Mouse (Mus musculus): ENCODE data around the gene Sdhc.

DNA sequence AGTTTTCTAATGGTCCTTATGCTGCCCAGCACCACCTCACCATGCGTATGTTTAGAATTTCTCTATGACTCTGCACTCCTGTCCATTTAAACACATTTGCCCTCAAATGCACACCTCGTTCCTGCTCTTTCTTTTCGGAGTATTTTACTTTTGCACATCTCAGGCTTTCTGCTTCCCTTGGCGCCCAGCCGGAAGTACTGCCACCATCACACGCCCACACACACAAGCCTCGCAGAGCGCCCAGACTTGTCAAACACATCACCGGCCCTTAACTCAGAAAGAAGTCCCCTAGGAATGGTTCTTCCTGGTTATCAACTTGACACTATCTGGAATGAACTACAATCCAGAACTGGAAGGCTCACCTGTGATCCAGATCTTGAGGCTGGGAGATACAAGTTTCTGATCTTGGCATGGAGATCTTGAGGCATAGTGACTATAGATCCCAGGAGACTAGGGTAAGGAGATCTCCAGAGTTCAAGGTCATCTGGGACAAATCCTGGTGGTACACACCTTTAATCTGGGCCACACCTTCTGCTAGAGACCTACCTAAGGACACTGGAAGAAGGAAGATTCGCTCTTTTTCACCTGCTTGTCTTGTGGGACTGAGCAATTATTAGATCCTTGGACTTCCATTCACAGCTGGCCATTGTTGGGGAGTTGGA lies 47.1 kb downstream of the Sdhc start:
- TF ChIP-seq POLR2A (IDR thresholded peaks at IDR 0.05; ENCODE audit: borderline replicate concordance, extremely low read depth, insufficient read depth, insufficient read length, poor library complexity, severe bottlenecking) (no peak), CTCF (IDR thresholded peaks at IDR 0.05; ENCODE audit: borderline replicate concordance, extremely low read depth, insufficient read depth, insufficient read length) (no peak)

Data from brain, embryonic 14.5 days (tissue).